Mouse (Mus musculus) embryo, embryonic 10.5 days (tissue): Measurements from ENCODE around the gene Mecom.
A peak's percentile ranks its signal among the peaks of the same experiment; 100 is the strongest.
"Not testable (repeated sequence)": the region's sequence is repeated elsewhere in the genome, so short reads cannot be mapped to it uniquely, and the experiment has no call there.

Experiments
- DNase-seq: peaks from one replicate; pipeline ENCODE4 v3.0.0-alpha.2; 2015; ENCODE audit warnings: low spot score

The Mecom gene

DNA sequence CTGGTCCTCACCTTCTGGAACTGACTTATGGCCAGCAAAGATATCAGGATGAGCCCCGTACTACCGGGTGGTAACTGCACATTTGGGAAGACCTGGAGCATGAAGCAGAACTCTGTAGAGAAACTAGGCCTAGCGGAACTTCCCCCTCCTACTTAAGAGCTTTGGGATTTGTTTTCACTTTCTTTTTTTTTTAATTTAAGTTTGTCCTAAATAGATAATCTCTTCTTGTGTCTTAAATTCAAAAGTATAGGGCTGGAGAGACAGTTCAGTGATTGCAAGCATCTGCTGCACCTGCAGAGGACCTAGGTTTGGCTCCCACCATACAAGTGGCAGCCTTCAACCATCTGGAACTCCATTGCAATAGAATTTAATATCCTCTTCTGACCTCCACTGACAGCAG is at the start of gene Mecom:
Gene Mecom (minus strand): TSS at position 101 of the 400 bp plus-strand sequence.
- no peak for DNase-seq

DNA sequence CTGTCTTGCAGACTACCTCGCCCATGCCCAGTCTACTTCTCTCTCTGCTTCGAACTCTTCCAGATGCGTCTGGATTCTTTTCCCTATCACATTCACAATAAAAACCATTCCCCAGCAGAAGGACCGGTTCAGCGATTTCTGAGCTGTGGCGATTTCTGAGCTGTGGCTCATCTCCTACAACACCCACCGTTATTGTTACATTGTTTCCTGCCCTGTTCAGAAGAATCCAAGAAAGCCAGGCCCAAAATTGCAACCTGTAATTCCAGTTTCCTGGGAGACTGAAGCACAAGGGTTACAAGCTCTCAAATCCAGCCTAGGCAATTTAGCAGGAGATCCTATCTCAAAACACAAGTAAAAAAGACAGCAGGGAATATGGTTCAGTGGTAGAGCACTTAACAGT is 49.5 kb upstream of the Mecom start:
- no peak for DNase-seq

DNA sequence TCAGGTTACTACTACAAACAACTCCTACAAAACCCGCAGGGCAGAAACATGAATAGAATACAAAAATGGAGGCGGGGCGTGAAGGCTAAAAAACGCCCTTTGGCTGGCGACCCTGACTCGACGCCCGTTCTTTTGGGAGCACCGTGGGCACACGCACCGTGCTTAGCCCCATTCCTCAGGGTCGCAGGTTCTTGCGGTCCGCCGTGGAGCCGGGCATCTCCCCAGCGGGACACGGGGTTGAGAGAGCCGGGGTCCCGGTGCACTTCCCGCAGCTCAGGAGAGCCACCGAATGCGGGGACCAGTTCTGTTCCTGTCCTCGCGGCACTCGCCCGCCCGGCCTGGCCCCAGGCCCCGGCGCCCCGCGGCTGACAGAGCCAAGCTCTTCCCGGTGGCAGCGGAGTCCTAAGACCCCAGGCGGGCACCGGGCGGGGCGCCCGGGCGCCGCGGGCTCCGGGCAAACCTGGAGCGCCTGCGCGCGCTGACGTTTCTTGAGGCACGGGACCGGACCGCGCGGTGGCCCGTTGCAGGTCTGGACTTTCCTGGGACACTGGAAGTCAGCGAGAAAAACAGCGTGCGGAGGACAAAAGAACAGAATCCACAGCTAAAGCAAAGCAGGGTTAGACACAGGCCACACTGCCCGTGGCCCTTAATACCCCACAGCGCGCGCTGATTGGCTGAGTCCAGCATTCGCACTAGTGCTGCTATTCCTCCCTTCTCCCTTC is 47.5 kb upstream of the Mecom start:
- DNase-seq = peak; percentile 78

DNA sequence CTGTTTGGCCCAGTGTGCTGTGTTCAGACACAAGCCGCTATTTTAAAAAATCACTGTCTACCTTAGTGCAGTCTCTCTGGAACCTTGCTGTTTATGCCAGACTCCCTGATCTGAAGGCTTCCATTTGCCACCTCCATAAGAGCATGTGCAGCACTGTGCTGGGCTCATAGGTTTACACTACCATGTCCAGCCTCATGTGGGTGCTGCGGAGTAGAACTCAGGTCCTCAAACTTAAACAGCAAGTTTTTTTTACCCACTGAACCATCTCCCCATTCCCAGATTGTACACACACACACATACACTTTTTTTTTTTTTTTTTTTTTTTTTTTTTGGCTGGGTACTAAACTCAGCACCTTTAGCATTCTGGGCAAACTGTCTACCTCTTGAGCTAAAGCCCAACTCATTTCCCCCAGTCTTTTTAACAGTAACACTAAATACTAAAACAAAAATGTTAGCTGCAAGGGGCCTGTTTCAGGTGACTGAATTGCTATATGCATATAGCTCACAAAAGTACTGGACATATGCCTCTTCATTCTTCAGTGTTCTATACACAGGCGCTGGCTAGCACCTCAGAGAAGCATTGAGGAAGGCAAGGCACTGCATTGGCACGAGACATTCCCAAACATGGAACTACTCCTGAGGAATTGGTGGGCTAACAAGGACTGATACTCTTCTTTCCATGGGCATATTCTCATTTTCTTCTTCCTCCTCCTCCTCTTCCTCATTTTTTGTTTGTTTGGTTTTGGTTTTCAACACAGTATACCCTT is 46.1 kb upstream of the Mecom start:
- DNase-seq = peak; percentile 64

DNA sequence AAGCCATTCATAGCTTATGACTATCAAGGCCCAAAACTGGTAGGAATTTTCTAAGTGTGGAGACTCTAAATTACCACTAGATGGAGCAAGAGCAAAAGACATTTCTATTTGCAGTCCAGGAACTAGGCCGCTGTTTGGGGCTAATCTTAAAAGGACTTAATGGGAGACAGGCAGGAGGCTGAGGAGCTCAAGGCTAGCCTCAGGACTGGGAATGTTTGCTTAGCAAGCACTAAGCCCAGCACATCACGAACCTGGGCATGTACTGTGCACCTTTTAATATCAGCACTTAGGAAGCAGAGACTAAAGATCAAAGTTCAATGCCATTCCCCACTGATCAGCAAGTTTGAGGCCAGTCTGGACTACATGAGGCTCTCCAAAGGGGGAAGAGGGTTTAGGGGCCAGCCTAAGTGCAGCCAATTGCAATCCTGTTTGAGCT is 44.6 kb upstream of the Mecom start:
- DNase-seq = peak; percentile 87

DNA sequence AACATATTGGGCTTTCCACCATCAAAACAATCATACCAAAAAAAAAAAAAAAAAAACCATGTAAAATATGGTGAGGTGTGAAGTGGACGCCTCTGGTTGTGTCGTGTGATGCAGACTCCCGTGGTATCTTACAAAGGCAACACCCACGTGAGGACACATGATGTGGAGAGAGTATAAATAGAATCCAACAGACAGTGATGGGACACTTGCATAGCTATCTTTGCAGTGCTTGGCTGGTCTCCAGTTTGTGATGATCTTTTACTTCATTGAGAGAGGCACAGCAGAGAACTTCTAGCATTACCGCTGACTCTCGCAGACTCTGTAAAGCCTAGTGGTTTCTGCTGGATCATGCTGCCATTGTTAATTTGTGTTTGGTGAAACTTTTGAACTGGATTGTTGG is 41.1 kb upstream of the Mecom start:
- no peak for DNase-seq

DNA sequence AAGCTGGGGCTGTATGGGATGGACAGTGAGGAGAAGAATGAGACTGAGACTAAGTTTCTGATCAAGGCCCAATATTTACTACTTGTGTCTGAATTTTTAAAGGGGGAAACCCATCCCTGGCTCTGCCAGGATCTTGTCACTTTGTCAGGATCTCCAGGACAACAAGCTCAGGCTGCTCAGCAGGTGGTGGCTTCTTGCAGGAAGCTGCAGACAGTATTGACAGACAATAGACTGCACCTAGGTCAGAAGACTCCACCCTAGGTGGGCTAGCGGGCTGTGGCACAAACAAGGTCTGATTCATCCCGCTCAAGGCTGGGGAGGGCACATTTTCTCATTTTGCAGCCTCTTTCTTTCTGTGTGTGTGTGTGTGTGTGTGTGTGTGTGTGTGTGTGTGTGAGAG is 25.7 kb upstream of the Mecom start:
- no peak for DNase-seq

DNA sequence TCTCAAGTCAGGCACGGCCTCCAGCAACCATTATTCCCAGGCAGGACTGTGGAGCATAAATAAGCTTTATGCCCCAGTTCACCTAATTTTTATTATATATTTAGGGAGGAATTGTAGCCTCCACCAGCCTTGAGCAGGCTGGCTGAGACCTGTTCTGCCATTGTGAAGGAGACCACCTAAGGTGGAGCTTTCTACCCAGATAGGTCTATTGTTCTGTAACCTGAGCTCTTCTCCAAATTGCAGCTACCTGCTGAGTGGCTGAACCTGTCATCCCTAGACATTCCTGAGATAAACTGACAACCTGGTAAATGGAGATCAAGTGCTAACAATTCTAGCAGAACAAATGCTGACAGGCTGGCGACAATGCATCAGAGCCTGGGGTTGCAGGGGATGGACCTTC is 18.5 kb upstream of the Mecom start:
- not testable (repeated sequence) for DNase-seq

DNA sequence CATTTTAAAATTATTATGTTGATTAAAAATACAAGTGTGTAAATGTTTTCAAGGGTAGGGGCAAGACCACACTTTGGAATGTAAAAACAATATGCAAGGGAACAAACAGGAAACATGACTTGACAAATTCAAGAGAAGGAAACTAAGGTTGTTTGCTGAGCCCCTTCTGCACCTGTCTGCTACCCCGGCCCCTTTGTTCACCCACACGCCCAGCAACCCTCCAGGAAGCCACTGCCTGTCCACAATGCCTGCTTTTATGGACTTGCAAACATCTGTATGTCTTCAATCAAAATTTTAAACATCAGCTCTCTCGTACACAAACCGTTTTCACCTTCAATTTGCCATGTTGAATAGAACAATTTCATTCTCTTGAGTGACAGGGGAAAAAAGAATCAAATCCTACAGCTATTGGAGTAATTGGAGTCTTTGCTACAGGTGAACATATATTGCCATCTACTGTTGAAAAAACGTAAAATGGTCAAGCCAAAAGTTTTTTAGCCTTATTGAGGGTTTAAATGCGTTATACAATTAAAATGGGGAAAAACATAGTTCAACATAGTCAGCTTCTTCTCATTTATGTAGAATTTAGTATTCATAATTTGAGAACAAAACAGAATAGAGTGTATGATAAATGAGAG is 13.0 kb upstream of the Mecom start:
- DNase-seq = peak; percentile 31

DNA sequence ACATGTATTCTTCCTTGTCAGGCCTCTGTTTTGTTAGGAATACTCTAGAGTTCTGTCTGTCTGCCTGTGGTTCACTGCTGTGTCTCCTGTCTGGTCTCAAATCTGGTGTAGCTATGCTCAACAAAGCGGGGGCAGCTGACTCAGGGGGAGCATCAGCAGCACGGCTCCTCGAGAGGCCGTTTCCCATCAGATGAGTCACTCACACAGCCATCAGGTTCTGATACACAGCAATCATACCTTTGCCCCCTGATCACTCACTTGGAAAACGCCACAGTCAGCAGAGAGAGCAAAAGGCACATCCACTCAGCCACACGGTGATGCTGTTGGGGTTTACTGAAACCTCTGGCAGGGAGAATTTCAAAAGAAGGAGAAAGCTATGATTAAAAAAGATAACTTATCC is 5.9 kb upstream of the Mecom start:
- DNase-seq = no peak

DNA sequence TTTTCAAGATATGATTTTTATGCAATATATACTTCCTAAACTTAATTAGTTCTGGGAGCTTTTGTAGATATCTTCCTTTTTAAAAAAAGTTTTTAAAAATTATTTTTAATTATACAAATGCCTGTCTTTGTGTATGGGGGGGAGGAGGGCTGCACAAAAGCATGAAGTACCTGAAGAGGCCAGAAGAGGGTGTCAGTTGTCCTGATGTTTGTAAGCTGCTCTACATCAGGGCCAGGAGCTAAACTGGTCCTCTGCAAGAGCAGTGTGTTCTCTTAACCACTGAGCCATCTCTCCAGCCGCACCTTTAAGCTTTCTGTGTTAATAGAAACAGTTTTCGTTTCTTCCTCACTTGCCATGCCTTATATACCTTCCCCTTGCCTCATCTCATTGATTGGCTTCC is 2.4 kb upstream of the Mecom start:
- DNase-seq = peak; percentile 21

DNA sequence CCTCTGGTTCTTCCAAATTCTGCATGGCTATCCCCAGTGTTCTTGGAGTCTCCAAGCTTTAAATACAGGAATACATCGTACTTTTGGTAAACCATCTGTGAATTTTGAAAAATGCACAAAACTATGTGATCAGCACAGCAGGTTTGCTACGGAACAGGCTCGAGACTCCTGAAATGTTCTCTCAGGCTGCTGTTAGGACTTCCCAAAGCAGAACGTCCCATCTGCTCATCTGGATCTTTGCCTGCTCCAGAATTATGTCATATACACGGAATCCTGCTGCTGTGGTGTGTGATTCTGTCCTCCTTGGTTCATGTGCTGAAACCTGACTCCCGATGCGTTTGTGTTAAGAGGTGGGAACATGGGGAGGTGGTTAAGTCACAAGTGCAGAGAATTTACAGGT is 1.1 kb upstream of the Mecom start:
- DNase-seq = no peak

DNA sequence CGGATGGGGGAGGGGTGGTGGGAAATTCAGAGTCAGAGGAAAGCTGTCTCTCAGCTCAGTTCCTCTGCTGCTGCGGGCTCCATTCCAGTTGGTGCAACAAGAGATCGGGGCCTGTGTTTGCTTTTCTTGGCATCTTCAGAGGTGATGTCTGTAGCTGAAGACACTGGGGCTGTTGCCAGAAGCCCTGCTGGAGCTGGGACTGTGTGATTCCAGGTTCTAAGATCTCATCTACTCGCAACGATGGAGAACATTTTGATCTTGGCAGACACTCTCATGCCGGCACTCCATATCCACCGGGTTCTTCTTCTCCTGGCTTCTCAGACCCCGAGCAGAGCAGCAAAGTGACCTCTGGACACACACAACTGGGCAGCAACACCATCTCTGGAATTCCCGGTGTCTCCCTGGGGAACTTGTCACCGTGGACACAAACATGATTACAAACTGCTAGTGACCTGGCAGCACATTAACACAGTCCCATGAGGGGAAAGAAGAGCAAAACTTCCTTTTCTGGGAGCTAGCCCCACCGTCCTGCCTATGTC is 908 bp downstream of the Mecom start:
- no peak for DNase-seq

DNA sequence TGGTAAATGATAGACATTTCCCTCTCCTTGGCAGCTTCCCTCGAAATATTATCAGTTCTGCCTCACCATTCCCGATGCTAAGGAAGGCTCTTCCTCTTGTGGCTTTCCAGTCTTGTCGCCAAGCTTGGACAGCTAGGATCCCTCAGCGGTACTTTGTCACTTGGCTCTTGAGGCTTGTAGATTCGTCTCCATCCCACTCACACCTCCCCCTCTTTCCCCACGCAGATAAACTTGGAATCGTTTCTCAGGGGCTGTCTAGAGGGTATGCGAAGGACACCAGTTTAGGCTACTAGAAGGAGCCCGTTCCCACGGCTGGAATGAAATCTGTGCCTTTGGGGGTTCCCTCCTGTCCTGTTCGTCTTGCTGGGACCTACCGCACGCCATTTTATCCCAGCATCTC is 1.4 kb downstream of the Mecom start:
- no peak for DNase-seq

DNA sequence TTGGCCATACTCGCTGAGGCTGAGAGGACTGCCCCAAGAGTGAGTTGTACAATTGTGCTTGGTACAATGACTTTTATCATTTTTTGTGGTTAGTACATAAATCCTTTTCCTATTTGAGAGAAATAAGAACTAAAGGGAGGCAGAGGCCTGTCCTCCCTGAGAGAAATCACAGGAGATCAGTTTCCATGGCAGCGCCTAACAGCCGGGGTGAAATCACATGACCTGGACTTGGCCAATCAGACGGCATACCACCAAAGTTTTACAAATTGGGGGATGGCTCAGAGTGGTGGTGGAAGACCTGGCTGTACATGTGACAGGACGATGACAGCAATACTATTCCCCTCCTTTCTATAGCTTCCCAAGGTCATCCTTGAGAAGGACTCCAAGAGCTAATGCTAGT is 2.6 kb downstream of the Mecom start:
- DNase-seq = no peak

DNA sequence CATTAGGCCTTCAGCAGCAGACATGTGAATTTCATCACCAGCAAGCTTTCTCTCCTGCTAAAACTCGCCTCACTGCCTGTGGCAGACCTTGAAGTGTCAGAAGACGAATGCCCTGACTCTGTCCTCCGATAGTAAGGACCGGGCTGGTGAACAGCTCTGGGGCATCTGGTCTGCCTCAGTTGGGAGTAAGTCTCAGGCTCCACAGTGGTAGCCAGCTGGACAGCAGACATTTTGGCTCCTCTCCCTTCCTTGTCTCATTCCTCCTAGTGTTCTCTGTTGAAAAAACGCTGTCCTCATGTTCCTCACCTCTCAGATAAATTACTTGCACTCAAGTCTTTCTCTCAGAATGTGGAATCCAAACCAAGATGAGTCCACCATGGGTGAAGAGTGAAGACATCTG is 3.5 kb downstream of the Mecom start:
- no peak for DNase-seq

DNA sequence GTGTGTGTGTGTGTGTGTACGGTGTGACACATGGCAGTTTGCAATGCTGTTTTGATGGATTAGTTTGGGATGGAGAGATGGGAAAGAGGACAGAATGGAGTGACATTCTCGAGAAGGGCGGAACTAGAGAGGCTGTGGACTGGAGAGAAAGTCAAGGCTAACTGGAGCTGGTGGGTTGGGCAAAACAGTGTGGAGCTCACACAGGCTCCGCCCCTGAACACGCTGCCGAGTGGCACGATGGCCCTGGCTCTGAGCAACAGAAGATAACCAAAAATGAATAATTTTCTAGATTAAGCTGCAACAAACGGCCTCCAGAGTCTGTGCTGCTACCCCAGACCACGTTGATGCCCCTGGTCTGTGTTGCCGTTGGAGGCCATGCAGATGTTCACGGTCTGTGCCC is 12.0 kb downstream of the Mecom start:
- DNase-seq = no peak

DNA sequence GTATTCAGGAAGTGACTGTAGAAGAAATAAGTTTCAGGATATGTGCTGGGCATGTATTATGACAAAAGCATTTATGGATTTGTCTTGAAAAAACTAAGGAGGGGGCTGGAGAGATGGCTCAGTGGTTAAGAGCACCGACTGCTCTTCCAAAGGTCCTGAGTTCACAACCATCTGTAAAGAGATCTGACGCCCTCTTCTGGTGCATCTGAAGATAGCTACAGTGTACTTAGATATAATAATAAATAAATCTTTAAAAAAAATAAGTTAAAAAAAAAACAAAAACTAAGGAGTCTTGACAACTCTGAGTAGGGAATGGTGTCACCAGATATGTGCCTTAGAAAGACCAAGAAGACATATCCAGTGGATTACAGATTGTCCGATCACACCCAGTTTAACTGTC is 27.1 kb downstream of the Mecom start:
- not testable (repeated sequence) for DNase-seq

DNA sequence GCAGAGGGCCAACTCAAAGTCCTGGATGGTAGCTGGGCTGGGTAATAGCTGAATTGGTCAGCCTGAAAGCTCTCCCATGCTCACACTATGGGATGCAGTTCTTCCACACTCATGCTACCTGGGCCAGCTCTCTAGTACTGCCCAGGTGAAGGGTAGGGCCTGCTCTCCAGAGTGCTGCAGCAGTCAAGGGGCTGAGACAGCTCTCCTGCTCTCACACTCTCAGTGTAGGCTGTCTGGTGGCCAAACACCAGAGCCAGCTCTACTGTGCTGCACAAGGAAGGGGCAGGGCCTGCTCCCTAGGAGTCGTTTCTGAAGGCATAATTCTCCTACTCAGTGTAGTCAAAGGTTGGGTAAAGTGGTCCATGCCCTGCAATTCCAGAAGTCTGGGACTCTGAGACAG is 28.4 kb downstream of the Mecom start:
- no peak for DNase-seq

DNA sequence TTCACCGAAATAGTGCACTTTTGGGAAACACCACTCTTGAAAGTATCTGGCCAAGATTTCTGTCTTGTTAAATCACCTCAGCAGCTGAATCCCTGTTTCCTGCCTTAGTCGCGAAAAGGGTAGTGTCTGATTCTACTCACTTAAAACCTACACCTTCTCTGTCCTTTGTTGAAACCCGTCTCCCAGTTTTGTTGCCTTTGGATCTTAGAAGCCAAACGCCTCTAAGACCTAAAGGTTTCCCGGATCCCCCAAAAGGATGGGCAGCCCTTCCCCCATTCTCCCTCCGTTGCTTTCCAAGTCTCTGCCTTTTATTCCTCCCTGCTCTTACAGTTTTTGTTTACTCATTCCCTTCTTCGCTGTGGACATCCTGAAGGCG is 32.0 kb downstream of the Mecom start:
- no peak for DNase-seq

DNA sequence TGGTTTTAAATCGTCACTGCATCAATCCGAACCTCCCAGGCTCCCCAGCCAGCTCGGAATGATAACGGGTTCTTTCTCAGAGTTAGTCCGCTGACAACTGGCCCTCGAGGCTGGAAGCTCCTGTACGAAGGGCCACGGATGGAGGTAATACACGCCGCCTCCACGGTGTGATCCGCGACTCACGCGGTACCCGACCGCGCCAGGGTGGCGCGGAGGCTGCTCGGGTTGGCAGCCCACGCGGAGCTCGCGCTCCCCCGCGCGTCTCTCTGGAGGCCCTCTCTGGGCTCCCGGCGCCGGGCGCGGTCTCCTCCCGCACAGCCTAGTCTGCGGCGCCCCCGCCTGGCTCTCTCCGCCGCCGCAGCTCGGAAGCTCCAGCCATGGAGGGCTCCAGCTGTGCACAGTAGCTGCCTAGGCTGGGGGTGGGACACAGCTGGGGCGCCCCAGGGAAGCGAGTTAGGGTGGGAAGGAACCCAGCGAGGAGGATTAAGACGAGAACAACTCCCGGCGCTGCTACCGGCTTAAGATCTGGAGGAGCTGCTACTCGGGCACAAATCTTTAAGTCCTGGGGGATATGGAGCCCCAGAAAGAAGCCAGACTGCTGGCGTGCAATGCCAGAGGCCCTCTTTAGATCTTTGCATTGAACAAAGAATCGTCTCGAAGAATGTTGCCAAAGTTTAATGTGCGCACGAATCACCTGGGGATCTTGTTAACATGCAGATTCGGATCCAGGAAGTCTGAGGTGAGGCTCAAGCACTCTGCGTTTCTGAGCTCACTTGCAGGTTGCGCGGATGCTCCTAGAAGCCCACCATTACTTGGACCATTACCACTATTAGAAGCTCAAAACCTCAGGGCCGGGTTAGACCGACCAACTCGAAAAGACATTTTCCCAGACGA is 32.7 kb downstream of the Mecom start:
- peak; percentile 87 for DNase-seq
